Mouse (Mus musculus) stomach, embryonic 15.5 days (tissue): ENCODE results near the gene Trim25. TPM values are rescaled to one million over a fixed set of nuclear protein-coding genes. Genes with fewer than 3 reads are reported as not detected.

Source experiments
- ATAC-seq: fragments of 200-750 bp; cut with Nextera tagmentation; 2 replicates; pipeline ENCODE4 v1.8.0; 2017; ENCODE audit warnings: low read depth, moderate number of reproducible peaks, moderate TSS enrichment; ENCODE audit not compliant: insufficient read depth, low FRiP score
- H3K27ac ChIP-seq: fragments of 300-500 bp; sonication (generic); 2 replicates; pipeline ENCODE4 v1.5.1; 2015; ENCODE audit warnings: mild to moderate bottlenecking, inconsistent platforms
- H3K27me3 ChIP-seq: fragments of 300-500 bp; sonication (generic); replicated peaks from 2 replicates; pipeline ENCODE4 v1.6.1; 2015; ENCODE audit warnings: inconsistent platforms
- H3K36me3 ChIP-seq: fragments of 300-500 bp; sonication (generic); 2 replicates; pipeline ENCODE4 v1.6.1; 2015; ENCODE audit warnings: inconsistent platforms
- H3K4me1 ChIP-seq: fragments of 300-500 bp; sonication (generic); 2 replicates; pipeline ENCODE4 v1.6.1; 2015; ENCODE audit warnings: inconsistent platforms
- H3K4me2 ChIP-seq: fragments of 300-500 bp; sonication (generic); 2 replicates; pipeline ENCODE4 v1.6.1; 2015; ENCODE audit warnings: mild to moderate bottlenecking, inconsistent platforms
- H3K4me3 ChIP-seq: fragments of 300-500 bp; sonication (generic); replicated peaks from 2 replicates; pipeline ENCODE4 v1.5.1; 2015; ENCODE audit warnings: inconsistent platforms
- H3K9ac ChIP-seq: fragments of 300-500 bp; sonication (generic); 2 replicates; pipeline ENCODE4 v1.6.1; 2015; ENCODE audit warnings: inconsistent platforms
- H3K9me3 ChIP-seq: fragments of 300-500 bp; sonication (generic); 2 replicates; pipeline ENCODE4 v1.6.1; 2016; ENCODE audit warnings: inconsistent platforms
- WGBS: fragments of 180-500 bp; shearing (Covaris S2); methylation state at CpG from one replicate; pipeline ENCODE4 v1.1.7; 2015; 5-methylcytosine and 5-hydroxymethylcytosine counted together
- polyA plus RNA-seq: library from polyadenylated mRNA; unstranded; fragments of >200 nt; fragmentation: Nextera tagmentation; extraction: Ambion mirVana; gene quantifications from 2 replicates; pipeline ENCODE4 v1.2.1, GENCODE M21; 2015

Gene Trim25
- polyA plus RNA-seq, 1 experiment from 2014 or later = 28.4 TPM

DNA sequence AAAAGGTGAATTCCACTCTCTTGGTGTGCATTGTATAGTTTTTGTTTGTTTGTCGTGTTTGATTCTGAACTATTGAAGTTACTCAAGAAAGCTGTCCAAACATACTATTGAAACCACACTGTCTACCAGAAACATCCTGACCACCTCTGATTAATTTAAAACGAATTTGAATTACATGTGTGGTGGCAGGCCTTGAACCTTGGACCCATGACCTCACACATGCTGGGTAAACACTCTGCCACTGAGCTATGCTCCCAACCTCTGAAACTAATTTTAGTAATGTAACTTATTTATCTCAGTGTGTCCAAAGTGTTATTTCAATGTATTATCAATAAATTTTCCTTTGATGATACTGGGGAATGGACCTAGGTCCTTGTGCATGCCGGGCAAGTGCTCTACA, 8.4 kb downstream of the Trim25 start:
- Histone ChIP-seq H3K27me3 (no peaks in the 10 kb centered on the region), H3K4me3 (no peak overlapping the region), H3K4me2 (no peak overlapping the region), H3K4me1 (peaks cover 5% of the 10 kb centered on the region), H3K9me3 (no peaks in the 10 kb centered on the region), H3K9ac (no peak overlapping the region), H3K27ac (no peak overlapping the region), H3K36me3 (peaks cover 39% of the 10 kb centered on the region)
- no peak for ATAC-seq
- WGBS = 83% methylated on average over 3 of the region's 3 CpGs

- H3K9ac ChIP-seq = no peak overlapping the region
- no peak overlapping the region for H3K4me3 ChIP-seq
- no peaks in the 10 kb centered on the region for H3K4me1 ChIP-seq
- H3K27me3 ChIP-seq = no peaks in the 10 kb centered on the region
- no peak overlapping the region for H3K27ac ChIP-seq
- WGBS = 89% methylated on average over 9 of the region's 9 CpGs
- H3K9me3 ChIP-seq = no peaks in the 10 kb centered on the region
- peaks cover 45% of the 10 kb centered on the region for H3K36me3 ChIP-seq
- H3K4me2 ChIP-seq = no peak overlapping the region
- ATAC-seq = no peak; the same call in 1 of the 2 replicates
These were observed 9.9 kb downstream of the Trim25 start for GRCm38 (mm10) chr11:89009066-89009465.

DNA sequence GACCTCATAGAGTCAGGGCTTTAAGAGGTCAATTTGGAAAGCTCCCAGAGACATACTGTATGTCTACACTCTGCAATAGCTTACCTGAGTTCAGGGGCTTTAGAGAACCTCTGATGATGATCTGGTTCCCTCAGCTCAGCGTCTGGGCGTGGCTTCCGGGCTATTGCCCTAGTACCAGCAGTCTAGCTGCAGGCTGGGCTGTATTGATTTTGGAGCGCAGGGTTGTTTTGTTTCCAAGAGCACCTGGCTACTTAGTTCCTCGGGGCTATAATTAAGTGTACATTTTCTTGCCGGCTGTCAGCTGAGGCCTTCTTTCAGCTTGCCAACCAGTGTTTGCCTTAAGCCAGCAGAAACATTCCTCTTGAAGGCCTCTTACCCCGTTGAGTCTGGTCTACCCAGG, 10.3 kb downstream of the Trim25 start:
- Histone ChIP-seq H3K4me3 (no peak overlapping the region), H3K36me3 (peaks cover 45% of the 10 kb centered on the region)

GRCm38 (mm10) chr11:89012241-89012640, 13.1 kb downstream of the Trim25 start:
- no peak overlapping the region for H3K4me2 ChIP-seq
- H3K9me3 ChIP-seq = no peaks in the 10 kb centered on the region
- no peak overlapping the region for H3K4me3 ChIP-seq
- no peak for ATAC-seq
- H3K36me3 ChIP-seq = peaks cover 55% of the 10 kb centered on the region
- 86% methylated on average over 5 of the region's 5 CpGs for WGBS
- H3K27ac ChIP-seq = no peak overlapping the region
- H3K9ac ChIP-seq = no peak overlapping the region
- no peaks in the 10 kb centered on the region for H3K4me1 ChIP-seq
- no peaks in the 10 kb centered on the region for H3K27me3 ChIP-seq

More for the DNA sequence above, 10.3 kb downstream of the Trim25 start:
- H3K9me3 ChIP-seq = no peaks in the 10 kb centered on the region
- no peaks in the 10 kb centered on the region for H3K27me3 ChIP-seq
- peak; percentile 40 for ATAC-seq
- H3K9ac ChIP-seq = no peak overlapping the region
- H3K4me2 ChIP-seq = no peak overlapping the region
- H3K27ac ChIP-seq = no peak overlapping the region
- H3K4me1 ChIP-seq = no peaks in the 10 kb centered on the region
- 65% methylated on average over 7 of the region's 7 CpGs for WGBS

- Histone ChIP-seq H3K36me3 (peaks cover 28% of the 10 kb centered on the region; the same call in 1 of the 2 replicates), H3K9ac (no peak overlapping the region), H3K4me2 (no peak overlapping the region), H3K27me3 (no peaks in the 10 kb centered on the region), H3K4me1 (no peaks in the 10 kb centered on the region), H3K27ac (no peak overlapping the region), H3K9me3 (no peaks in the 10 kb centered on the region), H3K4me3 (no peak overlapping the region)
- 77% methylated on average over 9 of the region's 9 CpGs for WGBS
- peak; percentile 68; the same call in 1 of the 2 replicates for ATAC-seq
These were observed 18.5 kb downstream of the Trim25 start for GRCm38 (mm10) chr11:89017514-89018182.

GRCm38 (mm10) chr11:89020681-89021305, 21.6 kb downstream of the Trim25 start:
- peaks cover 17% of the 10 kb centered on the region; the same call in 1 of the 2 replicates for H3K4me1 ChIP-seq
- no peak overlapping the region for H3K4me2 ChIP-seq
- no peak overlapping the region for H3K9ac ChIP-seq
- peaks cover 16% of the 10 kb centered on the region; the same call in 1 of the 2 replicates for H3K36me3 ChIP-seq
- no peaks in the 10 kb centered on the region for H3K9me3 ChIP-seq
- H3K27me3 ChIP-seq = no peaks in the 10 kb centered on the region
- H3K27ac ChIP-seq = no peak overlapping the region
- WGBS = 66% methylated on average over 9 of the region's 9 CpGs
- no peak overlapping the region for H3K4me3 ChIP-seq
- no peak for ATAC-seq

DNA sequence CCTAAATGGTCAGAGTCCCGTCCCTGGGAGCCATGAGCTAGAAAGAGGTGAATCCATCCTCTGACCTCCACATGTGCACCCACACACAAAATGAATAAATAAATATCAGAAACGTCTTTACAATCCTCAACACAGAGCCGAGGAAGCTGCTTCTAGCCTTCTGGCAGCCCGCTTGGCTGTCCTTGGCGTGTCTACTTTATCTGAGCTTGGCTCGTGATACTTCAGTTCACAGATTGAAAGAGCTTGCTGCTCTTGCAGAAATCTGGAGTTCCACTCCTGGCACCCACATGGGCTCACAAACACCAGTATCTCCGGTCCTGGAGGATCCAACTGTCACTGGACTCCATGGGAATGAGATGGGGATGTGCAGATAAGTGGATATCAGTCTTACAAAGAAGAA, 22.5 kb downstream of the Trim25 start:
- Histone ChIP-seq H3K36me3 (peaks cover 8% of the 10 kb centered on the region; the same call in 1 of the 2 replicates), H3K4me3 (no peak overlapping the region), H3K27ac (no peak overlapping the region), H3K4me1 (peaks cover 17% of the 10 kb centered on the region; the same call in 1 of the 2 replicates), H3K4me2 (no peak overlapping the region), H3K27me3 (no peaks in the 10 kb centered on the region), H3K9ac (no peak overlapping the region), H3K9me3 (no peaks in the 10 kb centered on the region)
- 70% methylated on average over 7 of the region's 7 CpGs for WGBS
- ATAC-seq = no peak

GRCm38 (mm10) chr11:89022120-89022731, 23.1 kb downstream of the Trim25 start:
- WGBS = 45% methylated on average over 8 of the region's 8 CpGs
- peak; percentile 52 for ATAC-seq
- Histone ChIP-seq H3K4me1 (peaks cover 17% of the 10 kb centered on the region; the same call in 1 of the 2 replicates), H3K9me3 (no peaks in the 10 kb centered on the region), H3K36me3 (peaks cover 8% of the 10 kb centered on the region; the same call in 1 of the 2 replicates), H3K9ac (no peak overlapping the region), H3K4me3 (no peak overlapping the region), H3K27me3 (no peaks in the 10 kb centered on the region), H3K4me2 (no peak overlapping the region), H3K27ac (peak overlapping the region; percentile 31; the same call in 1 of the 2 replicates)

DNA sequence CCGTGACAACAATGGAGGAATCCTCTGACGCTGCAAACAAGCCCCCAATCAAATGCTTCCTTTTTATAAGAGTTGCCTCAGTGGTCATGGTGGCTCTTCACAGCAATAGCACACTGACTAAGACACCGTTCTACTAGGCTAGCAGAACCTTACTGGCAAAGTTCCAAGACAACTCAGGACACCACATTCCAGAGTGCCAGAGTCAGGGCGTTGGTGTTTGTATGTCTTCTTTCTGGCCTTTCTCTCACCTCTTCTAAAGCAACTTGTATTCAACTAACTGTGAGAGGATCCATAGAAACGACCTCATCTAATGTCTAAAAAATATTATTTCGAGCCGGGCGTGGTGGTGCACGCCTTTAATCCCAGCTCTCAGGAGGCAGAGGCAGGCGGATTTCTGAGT, 24.3 kb downstream of the Trim25 start:
- Histone ChIP-seq H3K9ac (no peak overlapping the region), H3K4me1 (peaks cover 22% of the 10 kb centered on the region; the same call in 1 of the 2 replicates), H3K9me3 (no peaks in the 10 kb centered on the region), H3K4me3 (no peak overlapping the region), H3K27ac (peak overlapping the region; percentile 82; the same call in 1 of the 2 replicates), H3K4me2 (no peak overlapping the region), H3K36me3 (peaks cover 7% of the 10 kb centered on the region; the same call in 1 of the 2 replicates), H3K27me3 (no peaks in the 10 kb centered on the region)
- no peak for ATAC-seq
- WGBS = 66% methylated on average over 10 of the region's 10 CpGs

- no peaks in the 10 kb centered on the region for H3K27me3 ChIP-seq
- H3K4me2 ChIP-seq = no peak overlapping the region
These were observed 25.2 kb downstream of the Trim25 start for GRCm38 (mm10) chr11:89024181-89024881.

DNA sequence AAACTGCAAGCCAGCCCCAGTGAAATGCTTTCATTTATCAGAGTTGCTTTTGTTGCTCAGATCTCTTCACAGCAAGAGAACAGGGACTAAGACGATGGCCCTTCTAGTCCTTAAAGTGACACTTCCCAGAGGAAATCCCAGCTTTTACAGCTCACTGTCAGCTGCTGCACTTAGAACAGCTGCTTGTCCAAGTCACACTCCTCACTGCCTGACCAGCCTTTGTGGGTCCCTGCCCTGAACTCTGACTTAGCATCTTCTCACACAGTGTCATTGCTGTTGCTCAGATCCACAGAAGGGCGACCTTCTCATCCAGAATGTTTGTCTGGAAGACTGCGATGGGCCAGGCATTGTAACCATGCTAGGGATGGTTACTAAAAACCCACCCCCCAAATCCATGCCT, 26.4 kb downstream of the Trim25 start:
- 76% methylated on average over 3 of the region's 3 CpGs for WGBS
- H3K4me2 ChIP-seq = no peak overlapping the region
- no peak for ATAC-seq

More at GRCm38 (mm10) chr11:89024181-89024881, 25.2 kb downstream of the Trim25 start:
- Histone ChIP-seq H3K36me3 (0 out of 2 replicates have a peak, but pooled peaks cover 2% of the 10 kb centered on the region), H3K4me3 (no peak overlapping the region), H3K27ac (peak overlapping the region; percentile 82), H3K9ac (no peak overlapping the region), H3K4me1 (peaks cover 22% of the 10 kb centered on the region; the same call in 1 of the 2 replicates), H3K9me3 (no peaks in the 10 kb centered on the region)
- 37% methylated on average over 11 of the region's 11 CpGs for WGBS
- peak; percentile 82 for ATAC-seq

More for the DNA sequence above, 26.4 kb downstream of the Trim25 start:
- Histone ChIP-seq H3K4me1 (peaks cover 22% of the 10 kb centered on the region; the same call in 1 of the 2 replicates), H3K36me3 (no peaks in the 10 kb centered on the region), H3K4me3 (no peak overlapping the region), H3K9ac (no peak overlapping the region), H3K27me3 (no peaks in the 10 kb centered on the region), H3K9me3 (no peaks in the 10 kb centered on the region), H3K27ac (no peak overlapping the region)
